Mouse (Mus musculus) induced T-regulatory cell, adult 2 months (primary cell): ENCODE results near the gene Olfr536.
"Not testable (repeated sequence)": the region's sequence is repeated elsewhere in the genome, so short reads cannot be mapped to it uniquely, and the experiment has no call there.

Source experiments
- DNase-seq: peaks from one replicate; pipeline ENCODE4 v3.0.0-alpha.2; 2012; ENCODE audit warnings: low read depth

Olfr536 gene

GRCm38 (mm10) chr7:140507346-140508021 lies at the start of gene Olfr536:
Gene Olfr536, minus strand, starts transcription at chr7:140507396.
- DNase-seq = not testable (repeated sequence)

- DNase-seq = no peak
Observed at GRCm38 (mm10) chr7:140539746-140540145, 32.5 kb upstream of the Olfr536 start.

- DNase-seq = no peak
Observed at GRCm38 (mm10) chr7:140494702-140495101, 12.5 kb downstream of the Olfr536 start.

- no peak for DNase-seq
Observed at GRCm38 (mm10) chr7:140494231-140494630, 13.0 kb downstream of the Olfr536 start.

- DNase-seq = no peak
Observed at GRCm38 (mm10) chr7:140488981-140489380, 18.2 kb downstream of the Olfr536 start.

GRCm38 (mm10) chr7:140483916-140484315 lies 23.3 kb downstream of the Olfr536 start, which contains the start of gene Olfr535:
Gene Olfr535, plus strand, starts transcription at chr7:140484216.
- no peak for DNase-seq

- DNase-seq = no peak
Observed at GRCm38 (mm10) chr7:140478733-140479132, 28.5 kb downstream of the Olfr536 start.

- no peak for DNase-seq
Observed at GRCm38 (mm10) chr7:140477886-140478285, 29.3 kb downstream of the Olfr536 start.

GRCm38 (mm10) chr7:140463070-140463469 lies 44.1 kb downstream of the Olfr536 start, which contains the start of gene Olfr533:
Gene Olfr533, plus strand, starts transcription at chr7:140463370.
- not testable (repeated sequence) for DNase-seq
